Mouse (Mus musculus): ENCODE measurements around the gene Psmg3. TPM values are rescaled to one million over a fixed set of nuclear protein-coding genes. Genes with fewer than 3 reads are reported as not detected.

Psmg3 gene
- polyA plus RNA-seq, 1 experiment from 2014 or later = 35.6 TPM

DNA sequence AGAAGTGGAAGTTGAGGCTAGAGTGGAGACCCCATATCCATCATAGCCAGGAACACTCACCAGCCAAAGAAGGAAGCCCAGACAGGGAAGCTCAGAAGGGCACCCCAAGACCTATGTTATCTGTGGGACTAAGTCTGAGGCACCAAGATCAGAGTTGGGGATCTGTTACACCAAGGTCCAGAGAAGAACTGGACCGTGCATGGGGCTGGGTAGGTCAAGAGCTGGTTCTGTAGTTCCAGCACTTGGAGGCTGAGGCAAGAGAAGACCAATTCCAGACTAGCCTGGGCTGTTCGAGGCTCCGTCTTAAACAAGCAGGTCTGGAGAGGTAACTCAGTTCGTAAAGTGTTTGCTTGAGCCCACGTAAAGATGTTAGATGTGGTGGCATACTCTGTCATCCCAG is 32.5 kb downstream of the Psmg3 start:
- ATAC-seq (ENCODE audit: low read depth) = no peak
- 67% methylated on average over 5 of the region's 5 CpGs for WGBS (ENCODE audit: insufficient replicate concordance)
- Histone ChIP-seq H3K36me3 (ENCODE audit: control insufficient read depth, insufficient read depth) (peaks cover 17% of the 10 kb centered on the region), H3K4me1 (ENCODE audit: control insufficient read depth, low read depth, low read length) (peaks cover 71% of the 10 kb centered on the region), H3K27ac (ENCODE audit: low read length) (peak overlapping the region; percentile 98), H3K27me3 (ENCODE audit: control insufficient read depth, insufficient read depth, low read depth, low read length) (no peaks in the 10 kb centered on the region), H3K9ac (ENCODE audit: low read depth, low read length) (peak overlapping the region; percentile 99), H3K4me3 (ENCODE audit: low read depth, low read length) (peak overlapping the region; percentile 99), H3K9me3 (replicated peaks; ENCODE audit: control insufficient read depth, low read length) (no peaks in the 10 kb centered on the region), H3K4me2 (ENCODE audit: low read depth, low read length) (peak overlapping the region; percentile 77)

DNA sequence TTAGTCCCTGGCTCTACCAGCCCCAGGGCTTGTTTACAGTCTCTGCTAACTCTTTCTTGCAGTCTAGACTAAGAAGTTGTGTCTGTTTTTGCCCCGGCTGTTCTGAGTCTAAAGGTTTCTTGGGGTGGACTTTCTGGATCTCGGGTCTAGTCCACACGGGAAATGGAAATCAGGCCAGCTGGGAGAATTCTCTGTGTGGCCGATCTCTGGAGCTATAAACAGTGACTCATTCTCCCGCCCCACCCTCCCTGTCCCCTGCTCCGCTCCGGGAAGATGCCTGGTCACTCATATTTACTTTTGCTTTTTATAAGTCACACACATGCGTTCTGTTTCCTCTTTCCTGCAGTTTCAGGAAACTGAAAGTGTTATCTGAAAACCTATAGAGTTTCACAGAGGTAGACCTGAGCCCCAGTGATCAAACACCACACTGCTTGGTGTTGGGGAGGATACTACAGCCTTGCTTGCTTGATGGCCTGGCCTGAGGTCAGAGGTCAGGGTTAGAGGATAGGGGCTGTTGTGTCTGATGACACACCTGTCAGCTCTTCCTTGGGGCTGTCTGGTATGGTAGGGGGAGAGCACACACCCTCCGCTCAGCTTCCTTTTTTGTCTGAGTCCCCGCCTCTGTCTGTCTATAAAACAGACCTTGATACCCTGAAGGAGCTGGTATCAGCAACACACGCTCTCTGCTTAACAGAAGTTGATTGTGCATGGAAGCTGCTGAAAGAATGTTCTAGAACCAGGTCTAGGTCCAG is 33.2 kb downstream of the Psmg3 start:
- Histone ChIP-seq H3K9me3 (replicated peaks; ENCODE audit: control insufficient read depth, low read length) (no peaks in the 10 kb centered on the region), H3K4me3 (ENCODE audit: low read depth, low read length) (peak overlapping the region; percentile 99), H3K9ac (ENCODE audit: low read depth, low read length) (peak overlapping the region; percentile 99), H3K4me1 (ENCODE audit: control insufficient read depth, low read depth, low read length) (peaks cover 69% of the 10 kb centered on the region), H3K27ac (ENCODE audit: low read length) (peak overlapping the region; percentile 98), H3K36me3 (ENCODE audit: control insufficient read depth, insufficient read depth) (peaks cover 11% of the 10 kb centered on the region), H3K4me2 (ENCODE audit: low read depth, low read length) (peak overlapping the region; percentile 77), H3K27me3 (ENCODE audit: control insufficient read depth, insufficient read depth, low read depth, low read length) (no peaks in the 10 kb centered on the region)
- 3% methylated on average over 11 of the region's 11 CpGs for WGBS (ENCODE audit: insufficient replicate concordance)
- peak; percentile 28 for ATAC-seq (ENCODE audit: low read depth)

DNA sequence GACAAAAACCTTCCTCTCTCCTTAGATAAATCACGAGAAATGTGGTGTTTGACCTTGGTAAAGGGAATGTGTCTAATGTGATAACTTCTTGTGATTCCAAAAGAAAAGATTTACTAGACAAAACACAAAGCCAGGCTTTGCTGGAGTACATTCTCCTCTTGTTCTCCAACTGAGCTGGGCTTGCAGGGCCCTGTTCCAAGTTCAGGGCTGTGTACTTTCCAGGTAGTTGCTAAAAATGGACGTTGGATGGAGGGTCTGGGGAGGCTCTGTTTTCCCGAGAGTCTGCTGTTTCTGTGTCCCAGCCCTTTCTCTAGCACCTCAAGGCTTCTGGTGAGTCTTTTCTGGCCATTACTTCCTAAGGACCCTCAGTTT is 33.7 kb downstream of the Psmg3 start:
- 8% methylated on average over 3 of the region's 3 CpGs for WGBS (ENCODE audit: insufficient replicate concordance)
- Histone ChIP-seq H3K9me3 (replicated peaks; ENCODE audit: control insufficient read depth, low read length) (no peaks in the 10 kb centered on the region), H3K27me3 (ENCODE audit: control insufficient read depth, insufficient read depth, low read depth, low read length) (no peaks in the 10 kb centered on the region), H3K4me2 (ENCODE audit: low read depth, low read length) (peak overlapping the region; percentile 77), H3K27ac (ENCODE audit: low read length) (peak overlapping the region; percentile 98), H3K36me3 (ENCODE audit: control insufficient read depth, insufficient read depth) (peaks cover 9% of the 10 kb centered on the region), H3K9ac (ENCODE audit: low read depth, low read length) (peak overlapping the region; percentile 99), H3K4me3 (ENCODE audit: low read depth, low read length) (peak overlapping the region; percentile 99), H3K4me1 (ENCODE audit: control insufficient read depth, low read depth, low read length) (peaks cover 68% of the 10 kb centered on the region)
- ATAC-seq (ENCODE audit: low read depth) = no peak

DNA sequence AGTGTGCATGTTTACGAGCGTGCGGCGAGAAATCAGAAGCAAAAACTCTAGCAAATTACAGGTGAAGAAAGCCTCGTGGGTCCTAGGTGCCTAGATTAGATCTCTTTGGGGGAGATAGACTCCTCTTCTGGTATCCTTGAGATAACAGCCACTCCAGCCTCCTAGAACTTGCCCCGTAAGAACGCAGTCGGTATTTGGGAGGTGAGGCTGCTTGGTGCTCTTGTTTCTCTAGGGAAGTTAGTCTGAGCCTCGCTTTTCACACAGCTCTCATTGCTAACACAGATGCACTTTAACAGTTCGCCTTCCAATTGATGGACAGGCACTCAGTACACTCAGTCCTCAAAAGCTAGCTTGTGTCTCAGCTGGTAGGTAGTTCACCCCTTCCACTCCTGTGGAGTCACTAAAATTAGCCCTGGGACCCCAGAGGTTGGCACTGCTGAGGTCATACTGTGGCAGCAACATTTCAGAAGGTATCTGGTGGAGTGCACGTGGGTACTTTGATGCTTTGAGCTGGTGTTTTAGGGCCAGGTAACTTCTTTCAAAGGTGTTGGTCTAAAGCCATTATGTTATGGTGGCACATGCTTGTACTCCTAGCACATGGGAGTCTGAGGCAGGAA is 34.4 kb downstream of the Psmg3 start:
- 7% methylated on average over 11 of the region's 11 CpGs for WGBS (ENCODE audit: insufficient replicate concordance)
- H3K4me3 ChIP-seq (ENCODE audit: low read depth, low read length) = peak overlapping the region; percentile 99
- H3K27me3 ChIP-seq (ENCODE audit: control insufficient read depth, insufficient read depth, low read depth, low read length) = no peaks in the 10 kb centered on the region
- H3K9ac ChIP-seq (ENCODE audit: low read depth, low read length) = peak overlapping the region; percentile 99
- no peaks in the 10 kb centered on the region for H3K9me3 ChIP-seq (replicated peaks; ENCODE audit: control insufficient read depth, low read length)
- peaks cover 63% of the 10 kb centered on the region for H3K4me1 ChIP-seq (ENCODE audit: control insufficient read depth, low read depth, low read length)
- ATAC-seq (ENCODE audit: low read depth) = peak; percentile 0; the same call in 1 of the 2 replicates
- peak overlapping the region; percentile 98 for H3K27ac ChIP-seq (ENCODE audit: low read length)
- H3K4me2 ChIP-seq (ENCODE audit: low read depth, low read length) = peak overlapping the region; percentile 77
- H3K36me3 ChIP-seq (ENCODE audit: control insufficient read depth, insufficient read depth) = peaks cover 9% of the 10 kb centered on the region

DNA sequence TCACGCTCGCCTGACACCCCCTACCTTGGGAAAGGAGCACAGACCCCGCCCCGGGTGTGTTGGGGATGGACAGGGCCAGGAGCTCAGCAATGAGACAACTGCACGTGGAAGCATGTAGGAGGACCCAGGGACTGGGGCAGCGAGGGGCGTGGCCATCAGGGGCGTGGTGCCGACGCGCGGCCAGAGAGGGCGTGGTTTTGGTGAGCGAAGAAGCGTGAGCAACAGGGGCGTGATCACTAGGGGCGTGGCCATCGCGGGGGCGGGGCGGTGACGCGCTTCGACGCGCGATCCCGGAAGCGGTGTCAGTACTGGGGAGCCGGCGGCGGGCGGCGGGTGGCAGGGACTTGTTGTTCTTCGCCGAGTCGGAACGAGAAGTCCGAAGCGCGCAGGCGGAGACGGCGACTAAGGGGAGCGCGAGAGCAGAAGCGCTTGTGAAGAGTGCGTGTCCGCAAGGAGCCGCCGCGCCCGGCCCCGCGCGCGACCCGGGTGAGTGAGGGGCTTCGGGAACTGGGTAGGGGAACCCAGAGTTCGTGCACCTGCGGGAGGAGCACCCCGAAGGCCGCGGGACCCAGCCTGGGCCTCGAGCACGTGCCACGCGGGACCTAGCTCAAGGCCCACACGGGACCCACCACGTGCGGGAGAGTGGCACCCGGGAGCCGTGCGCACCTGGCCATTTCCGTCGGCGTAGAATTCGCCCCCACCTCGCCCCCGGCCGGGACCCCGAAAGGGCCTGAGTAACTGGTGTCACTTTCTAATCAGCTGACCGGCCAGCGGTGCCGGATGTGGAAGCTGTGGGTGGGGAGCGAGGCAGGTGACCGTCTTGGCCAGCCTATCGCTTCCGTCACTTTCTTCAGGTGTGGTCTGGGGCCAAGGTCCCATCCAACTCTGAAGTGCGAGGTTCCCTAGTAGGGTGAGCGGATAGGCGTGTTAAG is 35.2 kb downstream of the Psmg3 start, which contains the start of gene Mafk:
TSS of gene Mafk (plus strand) at position 287 of the 932 bp plus-strand sequence.
- Histone ChIP-seq H3K27ac (ENCODE audit: low read length) (peak within 1 kb of the TSS; percentile 98), H3K9me3 (replicated peaks; ENCODE audit: control insufficient read depth, low read length) (no peaks in the 10 kb centered on the region), H3K4me3 (ENCODE audit: low read depth, low read length) (peak within 1 kb of the TSS; percentile 99), H3K27me3 (ENCODE audit: control insufficient read depth, insufficient read depth, low read depth, low read length) (no peaks in the 10 kb centered on the region), H3K9ac (ENCODE audit: low read depth, low read length) (peak within 1 kb of the TSS; percentile 99), H3K4me1 (ENCODE audit: control insufficient read depth, low read depth, low read length) (peaks cover 56% of the 10 kb centered on the region), H3K36me3 (ENCODE audit: control insufficient read depth, insufficient read depth) (peaks cover 6% of the 10 kb centered on the region), H3K4me2 (ENCODE audit: low read depth, low read length) (peak within 1 kb of the TSS; percentile 77)
- peak; percentile 85 for ATAC-seq (ENCODE audit: low read depth)
- WGBS (ENCODE audit: insufficient replicate concordance) = under 1% methylated on average over 88 of the region's 92 CpGs

DNA sequence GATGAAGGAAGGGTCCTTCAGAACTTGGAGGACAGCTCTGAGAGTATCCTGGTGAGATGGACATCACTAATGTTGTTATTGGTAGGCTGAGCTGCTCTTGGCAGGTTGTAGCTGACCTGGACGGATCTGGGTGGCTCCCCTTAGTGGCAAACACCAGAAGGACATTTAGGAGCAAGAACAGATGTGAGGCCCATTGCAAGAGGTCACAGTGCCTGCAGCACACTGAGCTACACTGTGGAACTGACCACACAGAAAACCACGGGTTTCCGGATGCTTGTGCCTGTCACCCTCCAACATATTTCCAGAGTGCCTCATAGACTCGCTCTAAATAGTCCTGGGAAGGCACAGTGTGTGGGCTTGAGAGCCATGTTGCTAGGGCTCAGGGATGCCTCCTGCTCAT is 37.2 kb downstream of the Psmg3 start:
- H3K9me3 ChIP-seq (replicated peaks; ENCODE audit: control insufficient read depth, low read length) = no peaks in the 10 kb centered on the region
- peaks cover 3% of the 10 kb centered on the region; the same call in 1 of the 2 replicates for H3K36me3 ChIP-seq (ENCODE audit: control insufficient read depth, insufficient read depth)
- H3K4me3 ChIP-seq (ENCODE audit: low read depth, low read length) = no peak overlapping the region
- H3K27me3 ChIP-seq (ENCODE audit: control insufficient read depth, insufficient read depth, low read depth, low read length) = no peaks in the 10 kb centered on the region
- 29% methylated on average over 4 of the region's 4 CpGs for WGBS (ENCODE audit: insufficient replicate concordance)
- no peak overlapping the region for H3K9ac ChIP-seq (ENCODE audit: low read depth, low read length)
- H3K4me1 ChIP-seq (ENCODE audit: control insufficient read depth, low read depth, low read length) = peaks cover 37% of the 10 kb centered on the region
- ATAC-seq (ENCODE audit: low read depth) = no peak
- H3K27ac ChIP-seq (ENCODE audit: low read length) = no peak overlapping the region
- no peak overlapping the region for H3K4me2 ChIP-seq (ENCODE audit: low read depth, low read length)

DNA sequence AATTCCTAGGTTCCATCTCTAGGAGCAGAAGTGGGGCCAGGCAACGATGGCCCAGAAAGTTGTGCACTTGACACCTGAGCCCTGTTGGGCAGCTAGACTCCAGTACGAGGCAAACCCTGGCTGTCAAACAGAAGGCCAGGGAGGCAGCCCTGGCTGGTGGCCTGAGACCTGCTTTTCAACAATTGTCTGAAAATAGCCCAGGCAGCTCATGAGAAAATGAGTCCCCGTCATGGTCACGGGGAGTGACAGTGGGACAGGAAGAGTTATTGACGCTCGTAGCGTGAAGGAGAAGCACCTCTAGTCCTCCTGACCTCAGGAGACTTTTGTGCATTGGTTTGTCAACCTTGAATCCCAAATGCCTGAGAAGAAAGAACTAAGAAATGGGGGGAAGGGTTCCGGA is 45.3 kb downstream of the Psmg3 start:
- no peaks in the 10 kb centered on the region for H3K9me3 ChIP-seq (replicated peaks; ENCODE audit: control insufficient read depth, low read length)
- no peak overlapping the region for H3K4me3 ChIP-seq (ENCODE audit: low read depth, low read length)
- no peak for ATAC-seq (ENCODE audit: low read depth)
- H3K4me2 ChIP-seq (ENCODE audit: low read depth, low read length) = no peak overlapping the region
- WGBS (ENCODE audit: insufficient replicate concordance) = 73% methylated on average over 8 of the region's 8 CpGs
- H3K27ac ChIP-seq (ENCODE audit: low read length) = no peak overlapping the region
- no peaks in the 10 kb centered on the region; the same call in 1 of the 2 replicates for H3K4me1 ChIP-seq (ENCODE audit: control insufficient read depth, low read depth, low read length)
- no peaks in the 10 kb centered on the region for H3K36me3 ChIP-seq (ENCODE audit: control insufficient read depth, insufficient read depth)
- H3K27me3 ChIP-seq (ENCODE audit: control insufficient read depth, insufficient read depth, low read depth, low read length) = no peaks in the 10 kb centered on the region
- H3K9ac ChIP-seq (ENCODE audit: low read depth, low read length) = no peak overlapping the region

DNA sequence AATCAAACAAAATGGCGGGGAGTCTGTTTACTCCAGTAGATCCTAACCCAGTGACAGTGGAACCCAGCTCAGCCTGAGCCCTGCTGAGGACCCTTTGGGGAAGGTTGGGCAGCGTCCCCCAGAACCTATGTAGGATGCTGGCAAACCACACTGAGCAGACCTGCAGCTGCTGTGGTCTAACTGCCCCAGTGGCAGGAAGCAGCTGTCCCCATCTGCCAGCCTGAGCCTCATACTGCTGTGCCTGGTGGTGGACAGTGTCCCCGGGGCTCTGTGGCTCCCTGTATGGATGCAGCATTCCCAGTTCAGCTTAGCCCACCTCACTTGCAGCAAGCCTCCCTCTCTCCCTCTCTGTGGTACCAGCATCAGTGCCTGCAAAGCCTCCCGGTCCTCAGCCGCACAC is 49.7 kb downstream of the Psmg3 start:
- ATAC-seq (ENCODE audit: low read depth) = no peak
- Histone ChIP-seq H3K9me3 (replicated peaks; ENCODE audit: control insufficient read depth, low read length) (no peaks in the 10 kb centered on the region), H3K36me3 (ENCODE audit: control insufficient read depth, insufficient read depth) (no peaks in the 10 kb centered on the region; the same call in 1 of the 2 replicates), H3K9ac (ENCODE audit: low read depth, low read length) (no peak overlapping the region), H3K4me3 (ENCODE audit: low read depth, low read length) (no peak overlapping the region), H3K27me3 (ENCODE audit: control insufficient read depth, insufficient read depth, low read depth, low read length) (no peaks in the 10 kb centered on the region), H3K27ac (ENCODE audit: low read length) (peak overlapping the region; percentile 48), H3K4me1 (ENCODE audit: control insufficient read depth, low read depth, low read length) (peaks cover 12% of the 10 kb centered on the region), H3K4me2 (ENCODE audit: low read depth, low read length) (no peak overlapping the region)
- WGBS (ENCODE audit: insufficient replicate concordance) = 30% methylated on average over 5 of the region's 5 CpGs

All from liver, embryonic 16.5 days (tissue).